In genomic region chr17:56360451-56360850, GRCm38 (mm10) we compare ENCODE assay signal across 8 mouse cellular contexts. TPM values are rescaled to one million over a fixed set of nuclear protein-coding genes. Genes with fewer than 3 reads are reported as not detected.
A peak's percentile ranks its signal among the peaks of the same experiment; 100 is the strongest.
DNase-seq lines count a peak whose midpoint lies in the region.

No protein-coding gene starts in this region.

- peak; percentile 80 to 86 for DNase-seq in adrenal gland, adult (ENCODE audit: inconsistent age in 2 of 2, low spot score in 1 of 2)
- no peak for DNase-seq in adrenal gland, postnatal 4 days (ENCODE audit: low spot score in 2 of 2)
- peak; percentile 43 for DNase-seq in 416B (ENCODE audit: low read depth)
- DNase-seq in cerebellum, adult 9-10 months, result peak; percentile 88
- peak; percentile 50 to 57 for DNase-seq in layer of hippocampus, postnatal 14 days (ENCODE audit: low spot score in 2 of 2)
- no peak for DNase-seq in urinary bladder, postnatal 36 days (ENCODE audit: low spot score in 2 of 2)
- DNase-seq in spleen, postnatal 4 days (ENCODE audit: low spot score in 2 of 2), result no peak
- no peak for DNase-seq in gastrocnemius, postnatal 4 days (ENCODE audit: low spot score in 2 of 2)

RNA-seq across cellular contexts. Expression of gene Kdm4b, which starts 34.6 kb away (rescaled TPM):
- 10 to 100 TPM; 50.1 to 54.1 TPM for total RNA-seq in adrenal gland, postnatal 4 days (2021)
- total RNA-seq in layer of hippocampus, postnatal 14 days (2021), result 10 to 100 TPM; 79.7 to 84.5 TPM
- 10 to 100 TPM; 33.3 to 35.0 TPM for total RNA-seq in gastrocnemius, postnatal 4 days (2021)

RNA-seq across cellular contexts. Expression of gene Uhrf1, which starts 57.3 kb away (rescaled TPM):
- 10 to 100 TPM; 49.3 to 61.2 TPM for total RNA-seq in adrenal gland, postnatal 4 days (2021)
- total RNA-seq in layer of hippocampus, postnatal 14 days (2021), result 1 to 10 TPM; 2.4 to 5.0 TPM
- 10 to 100 TPM; 39.7 to 41.6 TPM for total RNA-seq in gastrocnemius, postnatal 4 days (2021)

Comparison
In these comparisons a context has a peak if more than half of its experiments do, and no peak if none do; other contexts are left out.
1. DNase-seq: peak in adrenal gland, adult (2 of 2), 416B (single experiment), cerebellum, adult 9-10 months (single experiment) and layer of hippocampus, postnatal 14 days (2 of 2); none in adrenal gland, postnatal 4 days (0 of 2), urinary bladder, postnatal 36 days (0 of 2), spleen, postnatal 4 days (0 of 2) and gastrocnemius, postnatal 4 days (0 of 2).
2. RNA of gene Uhrf1, which starts 57.3 kb away (total RNA-seq): 49.3 to 61.2 TPM in adrenal gland, postnatal 4 days and 39.7 to 41.6 TPM in gastrocnemius, postnatal 4 days; 2.4 to 5.0 TPM in layer of hippocampus, postnatal 14 days; every median in the first group is over 4 times any median in the second.